Mouse (Mus musculus) limb, embryonic 11.5 days (tissue): ENCODE measurements around the gene Dok7. TPM values are rescaled to one million over a fixed set of nuclear protein-coding genes. Genes with fewer than 3 reads are reported as not detected.
A peak's percentile ranks its signal among the peaks of the same experiment; 100 is the strongest.

Source experiments
- ATAC-seq: fragments of 200-750 bp; cut with Nextera tagmentation; 2 replicates; pipeline ENCODE4 v1.8.0; 2017; ENCODE audit warnings: low read depth; ENCODE audit not compliant: insufficient number of reproducible peaks, low FRiP score, low TSS enrichment
- DNase-seq: peaks from one replicate; pipeline ENCODE4 v3.0.0-alpha.2; 2015; ENCODE audit warnings: low spot score
- H3K27ac ChIP-seq: fragments of 300-500 bp; sonication (generic); replicated peaks from 2 replicates; pipeline ENCODE4 v1.5.1; 2014; ENCODE audit warnings: low read depth, mild to moderate bottlenecking, low read length
- H3K27me3 ChIP-seq: fragments of 300-500 bp; sonication (generic); 2 replicates; pipeline ENCODE4 v1.6.1; 2014; ENCODE audit warnings: mild to moderate bottlenecking, low read length, mixed read lengths; ENCODE audit not compliant: control insufficient read depth, insufficient read depth
- H3K36me3 ChIP-seq: fragments of 300-500 bp; sonication (generic); 2 replicates; pipeline ENCODE4 v1.6.1; 2014; ENCODE audit warnings: mild to moderate bottlenecking, low read length, moderate library complexity, mixed read lengths; ENCODE audit not compliant: control insufficient read depth, insufficient read depth
- H3K4me1 ChIP-seq: fragments of 300-500 bp; sonication (generic); 2 replicates; pipeline ENCODE4 v1.6.1; 2014; ENCODE audit warnings: low read length, mixed read lengths; ENCODE audit not compliant: control insufficient read depth, insufficient read depth
- H3K4me2 ChIP-seq: fragments of 300-500 bp; sonication (generic); 2 replicates; pipeline ENCODE4 v1.6.1; 2014; ENCODE audit warnings: low read depth, mild to moderate bottlenecking, moderate library complexity; ENCODE audit not compliant: severe bottlenecking
- H3K4me3 ChIP-seq: fragments of 300-500 bp; sonication (generic); 2 replicates; pipeline ENCODE4 v1.5.1; 2014; ENCODE audit warnings: low read depth, low read length
- H3K9ac ChIP-seq: fragments of 300-500 bp; sonication (generic); 2 replicates; pipeline ENCODE4 v1.6.1; 2014; ENCODE audit warnings: mild to moderate bottlenecking, low read length
- H3K9me3 ChIP-seq: fragments of 300-500 bp; sonication (generic); 2 replicates; pipeline ENCODE4 v1.6.1; 2016; ENCODE audit warnings: low read length; ENCODE audit not compliant: control insufficient read depth
- WGBS: fragments of 180-500 bp; shearing (Covaris S2); extraction: QIAGEN DNeasy Blood & Tissue Kit; methylation state at CpG from one replicate; pipeline ENCODE4 v1.1.7; 2014; 5-methylcytosine and 5-hydroxymethylcytosine counted together
- polyA plus RNA-seq: library from polyadenylated mRNA; unstranded; fragments of >200 nt; fragmentation: Nextera tagmentation; extraction: Ambion mirVana; gene quantifications from 2 replicates; pipeline ENCODE4 v1.2.1, GENCODE M21; 2014

Gene Dok7
- polyA plus RNA-seq, 1 experiment from 2014 or later = 0.48 TPM

DNA sequence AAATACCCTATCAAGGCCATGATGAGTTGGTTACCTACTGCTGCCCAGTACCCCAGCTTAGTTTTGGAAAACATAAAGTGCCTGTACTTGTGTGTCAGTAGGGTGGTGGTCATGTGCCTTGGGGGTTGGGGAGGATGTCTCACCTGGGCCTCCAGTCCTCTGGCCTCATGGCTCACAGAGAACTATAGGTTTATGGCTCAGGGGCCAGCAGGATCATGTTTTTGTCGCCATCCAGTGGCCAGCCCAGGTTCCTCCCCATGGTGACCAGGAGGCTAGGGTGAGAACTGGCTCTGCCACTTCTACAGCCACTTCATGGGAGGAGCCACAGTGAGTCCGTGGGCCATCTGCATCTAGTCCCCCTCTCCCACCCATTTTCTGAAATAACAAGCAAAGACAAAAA is 31.6 kb upstream of the Dok7 start:
- Histone ChIP-seq H3K27ac (no peak overlapping the region), H3K4me2 (no peak overlapping the region), H3K9me3 (no peaks in the 10 kb centered on the region), H3K4me3 (no peak overlapping the region), H3K36me3 (peaks cover 26% of the 10 kb centered on the region), H3K9ac (no peak overlapping the region), H3K4me1 (no peaks in the 10 kb centered on the region), H3K27me3 (no peaks in the 10 kb centered on the region)
- ATAC-seq (no peak), DNase-seq (peak; percentile 61)
- 14% methylated on average over 2 of the region's 2 CpGs for WGBS

DNA sequence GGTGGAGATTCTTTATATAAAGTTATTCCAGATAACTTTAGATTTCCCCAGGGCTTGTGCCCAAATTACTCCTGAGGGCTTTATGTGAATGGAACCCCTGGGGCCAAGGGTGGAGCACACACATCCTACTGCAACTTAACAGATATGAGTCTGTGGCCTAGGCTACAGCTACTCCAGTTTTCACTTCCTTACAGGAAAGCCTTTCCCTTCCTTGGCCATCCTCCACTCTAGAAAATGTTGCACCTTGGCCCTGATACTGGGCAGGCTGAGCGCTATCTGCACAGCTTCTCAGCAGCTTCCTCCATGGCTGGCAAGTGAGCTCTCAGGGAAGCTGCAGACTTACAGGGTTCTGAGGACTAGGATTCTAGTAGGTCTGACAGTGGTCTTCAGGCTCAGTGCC is 27.3 kb upstream of the Dok7 start:
- no peak overlapping the region for H3K4me3 ChIP-seq
- 92% methylated on average over 1 of the region's 1 CpGs for WGBS
- H3K4me1 ChIP-seq = no peaks in the 10 kb centered on the region
- H3K9me3 ChIP-seq = no peaks in the 10 kb centered on the region
- H3K27me3 ChIP-seq = no peaks in the 10 kb centered on the region
- no peak overlapping the region for H3K4me2 ChIP-seq
- H3K27ac ChIP-seq = no peak overlapping the region
- ATAC-seq (no peak), DNase-seq (no peak)
- peaks cover 28% of the 10 kb centered on the region for H3K36me3 ChIP-seq
- H3K9ac ChIP-seq = no peak overlapping the region

DNA sequence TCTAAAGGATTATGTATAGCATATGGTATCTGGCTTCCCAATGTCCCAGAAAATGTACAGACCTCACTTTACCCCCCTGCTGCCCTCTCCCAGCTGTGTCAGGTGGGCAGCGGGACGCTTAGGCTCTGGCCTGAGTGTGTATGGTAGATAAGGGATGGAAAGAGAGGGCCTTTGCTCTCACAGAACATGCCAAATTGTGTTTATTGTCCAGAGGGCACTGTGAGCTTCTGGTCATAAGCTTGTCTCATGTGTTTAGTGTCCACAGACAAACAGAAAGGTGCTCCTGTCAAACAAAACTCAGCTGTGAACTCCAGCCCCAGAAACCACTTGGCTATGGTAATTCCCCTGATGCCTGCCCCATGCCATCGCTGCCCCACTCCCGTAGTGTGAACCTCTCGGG is 26.8 kb upstream of the Dok7 start:
- Histone ChIP-seq H3K9me3 (no peaks in the 10 kb centered on the region), H3K9ac (no peak overlapping the region), H3K27me3 (no peaks in the 10 kb centered on the region), H3K27ac (no peak overlapping the region), H3K4me2 (no peak overlapping the region), H3K4me3 (no peak overlapping the region), H3K36me3 (peaks cover 28% of the 10 kb centered on the region), H3K4me1 (no peaks in the 10 kb centered on the region)
- DNase-seq = no peak
- 86% methylated on average over 5 of the region's 5 CpGs for WGBS
- ATAC-seq = no peak

DNA sequence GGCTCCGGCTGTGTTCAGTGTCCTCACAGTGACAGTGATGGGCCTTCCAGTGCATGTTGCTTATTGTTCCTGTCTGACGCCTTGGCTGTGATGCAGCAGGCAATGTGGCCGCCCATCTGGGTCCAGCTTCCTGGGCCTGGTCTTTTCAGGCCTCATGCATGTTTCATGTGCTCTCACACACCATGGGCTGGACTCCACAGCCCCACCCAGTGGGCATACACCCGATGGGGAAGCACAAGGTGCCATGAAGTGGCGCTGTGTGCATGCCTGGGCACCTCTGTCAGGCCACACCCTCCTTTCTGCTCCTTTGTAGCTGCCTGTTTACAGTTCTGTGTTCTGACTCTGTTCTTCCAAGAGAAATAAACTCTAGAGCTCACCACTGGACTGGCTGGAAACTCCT is 23.5 kb upstream of the Dok7 start:
- H3K27ac ChIP-seq = no peak overlapping the region
- no peaks in the 10 kb centered on the region for H3K4me1 ChIP-seq
- WGBS = 84% methylated on average over 5 of the region's 5 CpGs
- no peak for ATAC-seq
- H3K27me3 ChIP-seq = no peaks in the 10 kb centered on the region
- H3K9me3 ChIP-seq = no peaks in the 10 kb centered on the region
- H3K9ac ChIP-seq = no peak overlapping the region
- H3K36me3 ChIP-seq = peaks cover 14% of the 10 kb centered on the region
- no peak overlapping the region for H3K4me3 ChIP-seq
- no peak overlapping the region for H3K4me2 ChIP-seq
- no peak for DNase-seq

DNA sequence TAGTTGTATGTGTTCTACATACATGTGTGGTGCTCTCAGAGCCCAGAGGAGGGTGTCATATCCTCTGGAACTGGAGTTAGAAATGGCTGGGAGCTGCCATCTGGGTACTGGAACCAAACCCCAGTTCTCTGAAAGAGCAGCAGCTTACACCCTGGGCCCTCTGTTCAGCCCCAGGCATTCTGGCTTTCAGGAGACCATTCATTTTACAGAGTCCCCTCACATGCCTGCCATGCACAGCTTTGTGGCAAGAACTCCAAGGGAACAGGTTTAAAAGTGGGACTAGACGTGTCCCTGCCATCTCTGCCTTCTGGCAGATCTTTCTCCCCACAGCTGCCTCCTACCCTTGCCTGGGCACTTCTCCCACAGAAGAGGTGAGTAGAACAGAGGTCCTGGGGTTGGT is 22.9 kb upstream of the Dok7 start:
- ATAC-seq = no peak

DNA sequence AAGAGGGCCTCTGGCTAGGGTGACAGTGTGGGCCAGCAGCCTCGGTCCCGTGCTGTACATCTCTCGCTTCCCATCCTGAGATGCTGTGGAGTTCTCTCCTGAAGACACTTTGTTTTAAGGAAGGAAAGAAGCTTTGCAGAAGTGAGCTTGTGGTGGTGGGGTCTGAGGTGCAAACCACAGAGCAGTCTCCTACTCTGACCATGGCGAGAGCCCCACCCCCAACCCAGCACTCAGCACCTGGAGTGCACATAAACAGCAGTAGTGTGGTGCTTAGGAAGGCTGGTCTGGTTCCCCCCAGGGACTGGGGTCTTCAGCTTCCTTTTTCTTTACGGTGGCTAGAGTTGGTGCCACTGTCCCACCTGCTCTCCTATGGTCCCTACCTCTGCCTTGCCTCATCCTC is 21.4 kb upstream of the Dok7 start:
- Histone ChIP-seq H3K36me3 (peaks cover 6% of the 10 kb centered on the region), H3K27me3 (no peaks in the 10 kb centered on the region), H3K9ac (no peak overlapping the region), H3K4me1 (no peaks in the 10 kb centered on the region), H3K9me3 (no peaks in the 10 kb centered on the region), H3K4me2 (no peak overlapping the region), H3K4me3 (no peak overlapping the region), H3K27ac (no peak overlapping the region)
- 80% methylated on average over 5 of the region's 5 CpGs for WGBS
- ATAC-seq = no peak
- no peak for DNase-seq

More for the DNA sequence above, 22.9 kb upstream of the Dok7 start:
- no peak overlapping the region for H3K4me2 ChIP-seq
- no peaks in the 10 kb centered on the region for H3K9me3 ChIP-seq
- H3K4me1 ChIP-seq = no peaks in the 10 kb centered on the region
- H3K27ac ChIP-seq = no peak overlapping the region
- no peak for DNase-seq
- WGBS = 94% methylated on average over 1 of the region's 1 CpGs
- no peak overlapping the region for H3K9ac ChIP-seq
- H3K4me3 ChIP-seq = no peak overlapping the region
- H3K36me3 ChIP-seq = peaks cover 12% of the 10 kb centered on the region
- H3K27me3 ChIP-seq = no peaks in the 10 kb centered on the region

DNA sequence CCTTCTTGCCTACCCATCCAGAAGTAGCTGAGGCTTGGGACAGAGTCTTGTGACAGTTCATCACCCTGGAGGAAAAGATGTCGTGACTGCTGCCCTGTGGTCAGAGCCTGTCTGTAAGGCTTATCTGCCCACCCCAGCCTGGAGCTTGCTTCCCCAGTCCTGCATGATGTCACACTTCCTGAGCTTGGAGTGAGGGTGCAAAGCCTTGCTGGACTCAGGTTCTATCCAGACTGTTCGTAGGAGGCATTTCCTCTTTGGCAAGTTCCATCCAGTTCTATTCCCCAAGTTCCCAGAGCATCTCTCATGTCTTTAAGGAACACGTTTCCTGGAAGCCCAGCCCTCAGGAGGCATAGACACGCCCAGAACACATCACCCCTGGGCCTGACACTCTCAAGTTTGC is 20.8 kb upstream of the Dok7 start:
- no peak overlapping the region for H3K27ac ChIP-seq
- DNase-seq (no peak), ATAC-seq (no peak)
- H3K36me3 ChIP-seq = peaks cover 6% of the 10 kb centered on the region
- H3K9ac ChIP-seq = no peak overlapping the region
- H3K4me2 ChIP-seq = no peak overlapping the region
- no peaks in the 10 kb centered on the region for H3K4me1 ChIP-seq
- H3K27me3 ChIP-seq = no peaks in the 10 kb centered on the region
- WGBS = 77% methylated on average over 4 of the region's 4 CpGs
- no peaks in the 10 kb centered on the region for H3K9me3 ChIP-seq
- H3K4me3 ChIP-seq = no peak overlapping the region

DNA sequence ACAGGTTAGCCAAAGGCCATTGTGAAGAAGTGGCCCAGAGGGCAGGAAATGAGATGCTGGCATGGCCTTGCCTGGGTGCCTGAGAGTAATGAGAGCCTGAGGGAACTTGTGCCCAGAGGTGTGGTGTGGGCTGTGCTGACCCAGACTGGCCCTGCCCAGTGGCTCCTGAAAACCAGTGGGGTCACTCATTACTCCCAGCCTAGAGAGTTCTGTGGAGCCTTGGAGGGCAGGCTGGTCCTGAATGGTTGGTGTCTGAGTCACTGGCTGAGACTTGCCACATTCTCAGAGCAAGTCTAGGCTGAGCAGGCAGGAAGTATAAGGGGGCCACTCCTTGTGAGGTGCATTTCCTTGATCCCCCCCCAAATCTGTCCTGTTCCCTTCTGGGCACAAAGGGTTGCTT is 19.1 kb upstream of the Dok7 start:
- Histone ChIP-seq H3K27me3 (no peaks in the 10 kb centered on the region), H3K4me3 (no peak overlapping the region), H3K9me3 (no peaks in the 10 kb centered on the region), H3K27ac (no peak overlapping the region), H3K9ac (no peak overlapping the region), H3K36me3 (peaks cover 3% of the 10 kb centered on the region), H3K4me1 (no peaks in the 10 kb centered on the region), H3K4me2 (no peak overlapping the region)
- ATAC-seq (no peak), DNase-seq (no peak)

DNA sequence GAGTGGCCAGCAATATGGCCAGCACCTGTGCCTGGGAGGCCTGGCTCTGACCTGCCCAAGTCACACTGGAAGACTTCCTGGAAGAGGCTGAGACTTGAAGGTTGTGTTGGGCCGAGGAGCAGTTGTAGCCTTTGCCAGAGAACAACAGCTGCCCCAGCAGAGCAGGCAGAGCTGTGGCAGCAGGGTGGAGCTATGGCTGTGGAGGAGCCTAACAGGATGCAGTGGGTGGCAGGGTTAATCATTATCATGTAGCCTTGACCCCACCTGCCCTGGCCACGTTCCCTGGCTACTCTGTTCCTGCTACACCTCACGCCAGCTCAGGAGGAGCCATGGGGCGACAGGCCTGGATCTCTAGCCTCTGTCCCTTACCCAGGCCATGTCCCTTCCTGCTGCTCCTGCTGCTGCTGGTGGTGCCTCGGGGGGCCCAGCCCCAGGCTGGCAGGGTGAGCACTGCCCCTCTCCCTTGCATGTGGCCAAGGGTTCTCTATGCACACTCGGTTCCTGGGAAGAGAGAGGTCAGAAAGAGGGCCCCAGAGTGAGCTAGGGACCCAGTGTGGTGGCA is 15.2 kb upstream of the Dok7 start, which contains the start of gene Hgfac:
TSS of gene Hgfac (plus strand) at position 242 of the 562 bp plus-strand sequence.
- H3K27ac ChIP-seq = no peak within 1 kb of the TSS

More for the DNA sequence above, 15.2 kb upstream of the Dok7 start, which contains the start of gene Hgfac:
- 58% methylated on average over 6 of the region's 6 CpGs for WGBS
- no peaks in the 10 kb centered on the region for H3K4me1 ChIP-seq
- H3K36me3 ChIP-seq = no peaks in the 10 kb centered on the region
- H3K27me3 ChIP-seq = no peaks in the 10 kb centered on the region
- H3K4me2 ChIP-seq = no peak within 1 kb of the TSS
- DNase-seq = no peak
- no peaks in the 10 kb centered on the region for H3K9me3 ChIP-seq
- no peak within 1 kb of the TSS for H3K9ac ChIP-seq
- ATAC-seq = no peak
- no peak within 1 kb of the TSS for H3K4me3 ChIP-seq
